Mouse (Mus musculus) olfactory bulb, adult 2 months (tissue): ENCODE results near the gene Tut7. TPM values are rescaled to one million over a fixed set of nuclear protein-coding genes. Genes with fewer than 3 reads are reported as not detected.

ENCODE experiments used
- H3K27ac ChIP-seq: fragments of 200-500 bp; 2 replicates; pipeline ENCODE4 v1.5.1; 2012; ENCODE audit warnings: low read depth, low read length; ENCODE audit not compliant: insufficient read depth
- H3K4me1 ChIP-seq: fragments of 200-500 bp; 2 replicates; pipeline ENCODE4 v1.6.1; 2012; ENCODE audit warnings: low read length; ENCODE audit not compliant: control insufficient read depth, insufficient read depth
- H3K4me3 ChIP-seq: fragments of 200-500 bp; 2 replicates; pipeline ENCODE4 v1.5.1; 2012; ENCODE audit warnings: mild to moderate bottlenecking, low read depth, low read length, moderate library complexity; ENCODE audit not compliant: insufficient read depth
- CTCF ChIP-seq: fragments of 200-500 bp; IDR thresholded peaks from 2 replicates; pipeline ENCODE4 v1.5.1; 2012; ENCODE audit warnings: low read depth, mild to moderate bottlenecking, low read length, moderate library complexity; ENCODE audit not compliant: insufficient read depth
- POLR2A ChIP-seq: fragments of 200-500 bp; IDR thresholded peaks from 2 replicates; pipeline ENCODE4 v1.6.1; 2012; ENCODE audit warnings: mild to moderate bottlenecking, low read depth, low read length, moderate library complexity; ENCODE audit not compliant: insufficient read depth
- WGBS: fragments of 180-500 bp; shearing (Covaris S2); methylation state at CpG from one replicate; pipeline ENCODE4 v1.1.7; 2018; 5-methylcytosine and 5-hydroxymethylcytosine counted together
- polyA plus RNA-seq: library from polyadenylated mRNA; stranded (reverse); fragments of >200 nt; gene quantifications from 2 replicates; pipeline ENCODE4 v1.2.4, GENCODE M21; 2012; ENCODE audit warnings: low replicate concordance; ENCODE audit not compliant: missing spikeins, insufficient read depth, insufficient read length

Tut7 gene
- polyA plus RNA-seq, 1 experiment, result 457 TPM

GRCm38 (mm10) chr13:59770847-59771246 is 52.1 kb downstream of the Tut7 start:
- H3K4me3 ChIP-seq, result no peak overlapping the region
- TF ChIP-seq CTCF (no peak), POLR2A (no peak)
- WGBS, result 25% methylated on average over 9 of the region's 9 CpGs
- H3K27ac ChIP-seq, result peak overlapping the region; percentile 94
- peaks cover 17% of the 10 kb centered on the region for H3K4me1 ChIP-seq

DNA sequence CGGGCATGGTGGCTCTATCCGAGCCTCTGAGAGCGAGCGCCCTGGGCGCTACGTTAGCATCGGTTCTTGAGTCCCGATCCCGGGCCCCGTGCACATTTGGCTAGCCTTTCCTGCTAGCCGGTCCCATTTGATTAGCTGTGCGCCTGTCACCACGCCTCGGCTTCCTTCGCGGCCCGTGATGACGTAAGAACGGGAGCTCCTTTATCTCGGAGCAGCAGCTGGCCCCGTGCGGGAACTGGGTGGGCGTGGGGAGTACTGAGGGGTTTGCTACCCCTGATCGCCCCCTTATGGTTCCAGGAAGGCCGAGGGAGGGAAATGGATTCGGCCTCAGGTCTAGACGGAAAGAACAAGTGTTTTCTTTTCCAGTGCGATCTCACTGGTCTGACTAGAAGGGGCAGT is 52.8 kb downstream of the Tut7 start:
- Histone ChIP-seq H3K4me3 (peak overlapping the region; percentile 62), H3K4me1 (peaks cover 18% of the 10 kb centered on the region), H3K27ac (peak overlapping the region; percentile 94)
- TF ChIP-seq POLR2A (peak; percentile 41; the same call in 1 of the 2 replicates), CTCF (no peak)
- under 1% methylated on average over 28 of the region's 28 CpGs for WGBS

- Histone ChIP-seq H3K4me3 (peak within 1 kb of the TSS; percentile 62), H3K4me1 (peaks cover 18% of the 10 kb centered on the region), H3K27ac (peak within 1 kb of the TSS; percentile 94)
- TF ChIP-seq CTCF, result no peak
- TF ChIP-seq POLR2A, result peak; percentile 72
- under 1% methylated on average over 91 of the region's 91 CpGs for WGBS
Measured at GRCm38 (mm10) chr13:59769296-59770163, 53.4 kb downstream of the Tut7 start, which contains the start of gene Isca1. Isca1 (minus strand) TSS chr13:59769810.

- WGBS, result 17% methylated on average over 13 of the region's 13 CpGs
- Histone ChIP-seq H3K4me1 (peaks cover 18% of the 10 kb centered on the region), H3K4me3 (peak overlapping the region; percentile 30), H3K27ac (no peak overlapping the region)
- TF ChIP-seq POLR2A (no peak), CTCF (no peak)
Measured at GRCm38 (mm10) chr13:59768531-59768930, 54.4 kb downstream of the Tut7 start.

DNA sequence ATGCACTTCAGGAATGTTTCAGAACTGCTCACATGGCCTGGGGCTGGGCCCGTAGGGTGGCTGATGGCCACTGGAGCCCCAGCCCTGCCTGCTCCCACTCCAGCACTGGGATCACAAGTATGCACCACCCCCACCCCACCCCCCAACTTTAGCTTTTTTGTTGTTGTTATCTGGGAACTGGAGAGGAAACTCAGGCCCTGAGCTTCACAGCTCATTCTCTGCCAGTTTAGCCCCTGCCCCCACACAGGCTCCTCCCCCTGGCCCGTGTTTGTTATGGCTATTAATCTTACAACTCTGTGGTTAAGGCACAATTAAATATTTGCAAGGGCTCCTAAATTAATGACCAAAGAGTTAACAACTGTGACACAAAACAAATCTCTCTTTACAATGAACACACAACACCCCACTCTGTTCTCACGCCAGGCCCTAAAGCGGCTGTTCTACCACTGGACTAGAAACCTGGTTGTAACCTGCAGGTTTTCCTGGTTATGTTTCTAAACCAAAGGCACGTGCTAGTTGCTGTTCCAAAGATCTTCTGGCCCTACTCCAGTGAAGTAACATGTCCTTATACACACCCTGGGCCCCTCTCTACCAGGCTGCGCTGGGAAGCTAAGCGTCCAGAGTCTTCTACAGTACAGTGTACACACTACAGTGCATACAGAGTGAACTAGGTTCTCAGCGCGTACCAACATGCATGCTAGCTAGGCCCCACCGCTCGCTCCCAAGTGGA is 56.0 kb downstream of the Tut7 start:
- Histone ChIP-seq H3K27ac (no peak overlapping the region), H3K4me1 (peaks cover 18% of the 10 kb centered on the region), H3K4me3 (no peak overlapping the region)
- WGBS, result 72% methylated on average over 11 of the region's 11 CpGs
- TF ChIP-seq CTCF (no peak), POLR2A (no peak)

DNA sequence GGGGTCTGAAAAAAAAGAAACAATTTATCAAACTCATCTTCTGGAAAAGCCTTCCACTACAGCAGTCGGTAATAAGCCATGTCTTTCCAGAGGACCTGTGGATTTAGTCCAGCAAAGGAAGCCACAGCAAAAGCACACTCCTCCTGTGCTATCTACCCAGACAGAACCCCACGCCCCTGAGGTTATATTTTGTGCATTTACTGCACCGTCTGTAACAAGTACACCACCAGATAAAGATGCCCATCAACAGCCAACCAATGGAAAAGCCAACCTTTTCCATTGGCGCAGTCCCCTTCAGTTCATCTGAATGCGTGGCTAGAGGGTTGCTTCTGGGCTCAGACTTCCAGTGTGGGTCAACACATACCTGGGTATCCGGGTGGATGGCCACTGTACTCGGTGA is 60.2 kb downstream of the Tut7 start:
- TF ChIP-seq CTCF (no peak), POLR2A (no peak)
- WGBS, result 91% methylated on average over 7 of the region's 7 CpGs
- peaks cover 16% of the 10 kb centered on the region for H3K4me1 ChIP-seq
- H3K4me3 ChIP-seq, result no peak overlapping the region
- H3K27ac ChIP-seq, result no peak overlapping the region

DNA sequence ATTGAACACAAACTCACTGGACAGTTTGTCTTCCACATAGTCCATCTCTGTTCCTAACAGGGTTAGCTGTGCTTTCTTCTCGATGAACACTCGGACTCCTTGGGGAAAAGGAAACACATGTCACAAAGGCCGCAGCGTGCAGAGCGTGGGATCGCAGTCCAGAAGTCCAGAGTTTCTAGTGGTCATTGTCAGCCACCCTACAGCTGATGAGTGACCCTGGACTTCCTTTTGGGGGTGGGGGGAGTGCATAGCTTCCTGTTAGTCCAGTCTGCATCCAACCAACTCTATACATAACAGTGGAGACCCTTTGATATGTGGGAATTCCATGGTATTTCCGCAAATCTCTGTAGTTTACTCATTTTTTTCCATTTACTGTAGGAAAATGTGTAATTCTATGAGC is 66.0 kb downstream of the Tut7 start:
- 94% methylated on average over 7 of the region's 7 CpGs for WGBS
- TF ChIP-seq POLR2A (no peak), CTCF (no peak)
- peaks cover 7% of the 10 kb centered on the region for H3K4me1 ChIP-seq
- H3K4me3 ChIP-seq, result no peak overlapping the region
- no peak overlapping the region for H3K27ac ChIP-seq

GRCm38 (mm10) chr13:59750310-59750709 is 72.6 kb downstream of the Tut7 start:
- Histone ChIP-seq H3K4me3 (no peak overlapping the region), H3K4me1 (peaks cover 17% of the 10 kb centered on the region), H3K27ac (no peak overlapping the region)
- 91% methylated on average over 12 of the region's 12 CpGs for WGBS
- no peak for TF ChIP-seq CTCF
- TF ChIP-seq POLR2A, result no peak

- WGBS, result 51% methylated on average over 9 of the region's 9 CpGs
- Histone ChIP-seq H3K4me1 (peaks cover 17% of the 10 kb centered on the region), H3K27ac (peak within 1 kb of the TSS; percentile 60; the same call in 1 of the 2 replicates), H3K4me3 (no peak within 1 kb of the TSS)
- TF ChIP-seq POLR2A (no peak), CTCF (no peak)
Measured at GRCm38 (mm10) chr13:59746711-59747110, 76.2 kb downstream of the Tut7 start, which contains the start of gene 1700014D04Rik. 1700014D04Rik (minus strand) TSS chr13:59746752.
